Mouse (Mus musculus) midbrain, embryonic 16.5 days (tissue): Measurements from ENCODE around the gene Wdr95. TPM values are rescaled to one million over a fixed set of nuclear protein-coding genes. Genes with fewer than 3 reads are reported as not detected.

Experiments used
- ATAC-seq: fragments of 200-750 bp; cut with Nextera tagmentation; 2 replicates; pipeline ENCODE4 v1.8.0; 2017; ENCODE audit warnings: moderate TSS enrichment
- H3K27ac ChIP-seq: fragments of 300-500 bp; sonication (generic); 2 replicates; pipeline ENCODE4 v1.5.1; 2014; ENCODE audit warnings: mild to moderate bottlenecking, low read length, mixed read lengths
- H3K27me3 ChIP-seq: fragments of 300-500 bp; sonication (generic); 2 replicates; pipeline ENCODE4 v1.6.1; 2014; ENCODE audit warnings: low read depth, low read length, mixed read lengths; ENCODE audit not compliant: control insufficient read depth, insufficient read depth
- H3K36me3 ChIP-seq: fragments of 300-500 bp; sonication (generic); 2 replicates; pipeline ENCODE4 v1.6.1; 2014; ENCODE audit warnings: mild to moderate bottlenecking, low read length, moderate library complexity, mixed read lengths; ENCODE audit not compliant: control insufficient read depth, insufficient read depth
- H3K4me1 ChIP-seq: fragments of 300-500 bp; sonication (generic); 2 replicates; pipeline ENCODE4 v1.6.1; 2014; ENCODE audit warnings: mild to moderate bottlenecking, low read length, mixed read lengths; ENCODE audit not compliant: control insufficient read depth, insufficient read depth
- H3K4me2 ChIP-seq: fragments of 300-500 bp; sonication (generic); 2 replicates; pipeline ENCODE4 v1.6.1; 2014; ENCODE audit warnings: mild to moderate bottlenecking, low read length, mixed read lengths
- H3K4me3 ChIP-seq: fragments of 300-500 bp; sonication (generic); 2 replicates; pipeline ENCODE4 v1.5.1; 2014; ENCODE audit warnings: low read depth, mild to moderate bottlenecking, low read length, moderate library complexity, mixed read lengths
- H3K9ac ChIP-seq: fragments of 300-500 bp; sonication (generic); 2 replicates; pipeline ENCODE4 v1.6.1; 2014; ENCODE audit warnings: low read depth, low read length, mixed read lengths
- H3K9me3 ChIP-seq: fragments of 300-500 bp; sonication (generic); replicated peaks from 2 replicates; pipeline ENCODE4 v1.6.1; 2014; ENCODE audit warnings: mild to moderate bottlenecking, low read length, mixed read lengths; ENCODE audit not compliant: control insufficient read depth, poor library complexity, severe bottlenecking
- WGBS: fragments of 180-500 bp; shearing (Covaris S2); extraction: QIAGEN DNeasy Blood & Tissue Kit; methylation state at CpG from one replicate; pipeline ENCODE4 v1.1.7; 2014; 5-methylcytosine and 5-hydroxymethylcytosine counted together
- polyA plus RNA-seq: library from polyadenylated mRNA; unstranded; fragments of >200 nt; fragmentation: Nextera tagmentation; extraction: Ambion mirVana; gene quantifications from 2 replicates; pipeline ENCODE4 v1.2.1, GENCODE M21; 2015

Gene Wdr95
- polyA plus RNA-seq, 1 experiment from 2014 or later, result 0.33 TPM

DNA sequence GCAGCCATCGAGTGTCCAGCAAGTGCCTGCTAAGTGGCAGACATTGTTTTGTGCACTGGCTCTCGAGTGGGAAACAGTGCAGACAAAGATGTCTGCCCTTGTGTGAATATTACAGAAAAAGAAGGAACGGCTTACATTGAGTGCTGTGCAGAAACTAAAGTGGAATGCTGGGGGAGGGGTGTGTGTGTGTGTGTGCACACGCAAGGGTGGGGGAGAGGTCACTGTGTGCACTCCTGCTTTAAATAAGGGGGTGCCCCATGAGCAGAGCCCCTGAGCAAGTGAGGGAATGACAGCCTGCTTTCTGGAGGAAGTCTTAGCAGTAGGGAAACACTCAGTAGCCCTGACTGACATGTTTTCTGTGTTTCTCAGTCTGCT lies 121.7 kb downstream of the Wdr95 start:
- no peak overlapping the region for H3K9ac ChIP-seq
- no peak for ATAC-seq
- no peaks in the 10 kb centered on the region for H3K36me3 ChIP-seq
- no peaks in the 10 kb centered on the region for H3K27me3 ChIP-seq
- peaks cover 14% of the 10 kb centered on the region for H3K4me1 ChIP-seq
- WGBS, result 60% methylated on average over 4 of the region's 4 CpGs
- H3K9me3 ChIP-seq, result no peaks in the 10 kb centered on the region
- no peak overlapping the region for H3K4me3 ChIP-seq
- H3K4me2 ChIP-seq, result no peak overlapping the region
- no peak overlapping the region for H3K27ac ChIP-seq

DNA sequence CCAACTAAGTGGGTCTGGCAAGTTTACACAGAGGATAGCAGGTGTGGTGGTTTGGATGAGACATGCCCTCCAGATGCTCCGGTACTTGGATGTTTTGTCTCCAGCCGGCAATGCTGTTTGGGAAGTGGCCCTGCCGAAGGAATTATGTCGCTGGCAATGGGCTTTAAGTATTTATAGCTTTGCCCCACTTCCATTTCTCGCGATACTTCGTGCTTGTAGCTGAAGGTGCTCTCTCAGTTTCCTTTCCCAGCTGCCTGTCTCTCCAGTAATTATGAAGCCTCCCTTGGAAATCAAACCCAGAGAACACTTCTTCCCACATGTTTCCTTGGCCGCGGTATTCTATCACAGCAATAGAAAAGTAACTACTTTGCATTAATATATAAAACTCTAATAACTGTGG lies 127.2 kb downstream of the Wdr95 start:
- no peaks in the 10 kb centered on the region for H3K4me1 ChIP-seq
- H3K27me3 ChIP-seq, result no peaks in the 10 kb centered on the region
- H3K4me2 ChIP-seq, result no peak overlapping the region
- no peaks in the 10 kb centered on the region for H3K9me3 ChIP-seq
- no peak overlapping the region for H3K27ac ChIP-seq
- 86% methylated on average over 9 of the region's 9 CpGs for WGBS
- ATAC-seq, result no peak
- no peak overlapping the region for H3K4me3 ChIP-seq
- H3K9ac ChIP-seq, result no peak overlapping the region
- no peaks in the 10 kb centered on the region for H3K36me3 ChIP-seq

- Histone ChIP-seq H3K27me3 (no peaks in the 10 kb centered on the region), H3K4me2 (no peak overlapping the region), H3K9me3 (no peaks in the 10 kb centered on the region), H3K36me3 (no peaks in the 10 kb centered on the region), H3K4me1 (no peaks in the 10 kb centered on the region), H3K4me3 (no peak overlapping the region), H3K9ac (no peak overlapping the region), H3K27ac (no peak overlapping the region)
- no peak for ATAC-seq
- WGBS, result 66% methylated on average over 3 of the region's 3 CpGs
Observed at GRCm38 (mm10) chr5:149658022-149658421, 129.5 kb downstream of the Wdr95 start.

DNA sequence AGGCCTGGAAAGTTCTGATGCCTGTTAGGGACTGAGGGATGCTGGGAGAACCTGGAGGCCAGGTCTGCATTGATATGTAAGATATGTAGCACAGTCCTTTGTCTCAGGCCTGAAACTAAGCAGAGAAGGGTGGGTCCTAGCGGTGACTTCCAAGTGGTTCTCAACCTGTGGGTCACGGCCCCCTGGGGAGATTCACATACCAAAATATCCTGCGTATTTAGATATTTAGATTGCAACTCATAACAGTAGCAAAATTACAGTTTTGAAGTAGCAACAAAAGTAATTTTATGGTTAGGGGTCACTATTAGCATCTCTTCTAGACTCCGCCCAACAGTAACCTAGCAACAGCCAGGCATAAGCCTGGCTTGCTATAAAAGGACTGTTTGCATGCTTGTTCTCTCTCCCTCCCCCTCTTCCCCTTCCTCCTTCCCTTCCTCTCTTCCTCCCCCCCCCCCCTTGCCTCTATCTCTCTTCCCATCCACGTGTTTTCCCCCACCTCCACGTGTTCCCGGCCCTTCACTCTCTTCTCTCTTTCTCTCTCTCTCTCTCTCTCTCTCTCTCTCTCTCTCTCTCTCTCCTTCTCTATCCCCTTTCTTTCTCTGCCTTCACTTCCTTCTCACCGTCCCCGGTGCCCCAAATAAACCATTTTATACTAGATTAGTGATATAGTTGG lies 130.4 kb downstream of the Wdr95 start:
- 64% methylated on average over 9 of the region's 9 CpGs for WGBS
- no peak overlapping the region for H3K4me2 ChIP-seq

GRCm38 (mm10) chr5:149659414-149659780 lies 130.9 kb downstream of the Wdr95 start:
- Histone ChIP-seq H3K27me3 (no peaks in the 10 kb centered on the region), H3K36me3 (no peaks in the 10 kb centered on the region), H3K9ac (no peak overlapping the region)

More for the DNA sequence above, 130.4 kb downstream of the Wdr95 start:
- no peak overlapping the region for H3K9ac ChIP-seq
- H3K9me3 ChIP-seq, result no peaks in the 10 kb centered on the region
- H3K27ac ChIP-seq, result no peak overlapping the region
- no peak overlapping the region for H3K4me3 ChIP-seq
- no peak for ATAC-seq
- H3K4me1 ChIP-seq, result no peaks in the 10 kb centered on the region
- no peaks in the 10 kb centered on the region for H3K27me3 ChIP-seq
- H3K36me3 ChIP-seq, result no peaks in the 10 kb centered on the region

GRCm38 (mm10) chr5:149661428-149661827 lies 132.9 kb downstream of the Wdr95 start:
- H3K36me3 ChIP-seq, result no peaks in the 10 kb centered on the region
- H3K4me2 ChIP-seq, result no peak overlapping the region
- H3K4me3 ChIP-seq, result no peak overlapping the region
- H3K27me3 ChIP-seq, result no peaks in the 10 kb centered on the region
- H3K27ac ChIP-seq, result no peak overlapping the region
- no peaks in the 10 kb centered on the region for H3K4me1 ChIP-seq
- ATAC-seq, result no peak
- WGBS, result 89% methylated on average over 6 of the region's 6 CpGs
- no peak overlapping the region for H3K9ac ChIP-seq
- no peaks in the 10 kb centered on the region for H3K9me3 ChIP-seq

More at GRCm38 (mm10) chr5:149659414-149659780, 130.9 kb downstream of the Wdr95 start:
- H3K4me3 ChIP-seq, result no peak overlapping the region
- no peak overlapping the region for H3K27ac ChIP-seq
- no peak overlapping the region for H3K4me2 ChIP-seq
- no peaks in the 10 kb centered on the region for H3K4me1 ChIP-seq
- ATAC-seq, result 0 out of 2 replicates have a peak, but pooled peaks have one; percentile 28
- WGBS, result 51% methylated on average over 9 of the region's 9 CpGs
- no peaks in the 10 kb centered on the region for H3K9me3 ChIP-seq

Other genes with a start within 250 kb of the Wdr95 start
- gene Medag, start 116.9 kb upstream of the Wdr95 start, polyA plus RNA-seq, result 2.0 and 2.8 TPM in 2 replicates
- gene Tex26, start 89.0 kb upstream of the Wdr95 start, polyA plus RNA-seq, result 1.6 and 2.0 TPM in 2 replicates
- gene Hsph1, start 107.7 kb downstream of the Wdr95 start, polyA plus RNA-seq, result 103 and 128 TPM in 2 replicates
- gene B3glct, start 149.6 kb downstream of the Wdr95 start, polyA plus RNA-seq, result 17.5 and 18.5 TPM in 2 replicates